8 mouse cellular contexts compared by ENCODE assay signal in genomic region chrX:101273410-101273809, GRCm38 (mm10). TPM values are rescaled to one million over a fixed set of nuclear protein-coding genes. Genes with fewer than 3 reads are reported as not detected.
DNase-seq lines count a peak whose midpoint lies in the region; ATAC-seq and TF ChIP-seq lines count a peak whose summit lies in the region.

No protein-coding gene starts in this region.

- no peak for TF ChIP-seq POLR2A in ES-Bruce4 (IDR thresholded peaks at IDR 0.05; ENCODE audit: insufficient read depth, low read length)

- H3K9me3 ChIP-seq in heart, embryonic 10.5 days = no peaks in the 10 kb centered on the region
- H3K9me3 ChIP-seq in ES-Bruce4 (replicated peaks; ENCODE audit: control insufficient read depth, insufficient read depth, low read length, poor library complexity, severe bottlenecking) = no peaks in the 10 kb centered on the region
- no peaks in the 10 kb centered on the region for H3K9me3 ChIP-seq in forebrain, postnatal 0 days (ENCODE audit: low read length)
- H3K9me3 ChIP-seq in midbrain, embryonic 12.5 days = no peaks in the 10 kb centered on the region

- no peak for ATAC-seq in forebrain, postnatal 0 days
- ATAC-seq in midbrain, embryonic 12.5 days (ENCODE audit: low FRiP score, low read depth) = peak; percentile 21

- peak overlapping the region; percentile 76 for H3K9ac ChIP-seq in ES-Bruce4 (ENCODE audit: low read depth, poor library complexity, severe bottlenecking)
- peak overlapping the region; percentile 61 for H3K9ac ChIP-seq in forebrain, postnatal 0 days
- no peak overlapping the region for H3K9ac ChIP-seq in midbrain, embryonic 12.5 days (replicated peaks)

- TF ChIP-seq EP300 in ES-Bruce4 (IDR thresholded peaks at IDR 0.05; ENCODE audit: insufficient read depth, low read depth, low read length) = no peak

- peaks cover 23% of the 10 kb centered on the region for H3K36me3 ChIP-seq in heart, embryonic 10.5 days
- H3K36me3 ChIP-seq in ES-Bruce4 (ENCODE audit: control insufficient read depth, insufficient read depth, low read length, poor library complexity, severe bottlenecking) = peaks cover 9% of the 10 kb centered on the region
- H3K36me3 ChIP-seq in forebrain, postnatal 0 days (ENCODE audit: insufficient read depth) = peaks cover 4% of the 10 kb centered on the region; the same call in 1 of the 2 replicates
- H3K36me3 ChIP-seq in midbrain, embryonic 12.5 days = peaks cover 18% of the 10 kb centered on the region; the same call in 1 of the 2 replicates

- 23% methylated on average over 6 of the region's 6 CpGs for WGBS in heart, embryonic 10.5 days
- 34% methylated on average over 6 of the region's 6 CpGs for WGBS in forebrain, postnatal 0 days
- 26% methylated on average over 6 of the region's 6 CpGs for WGBS in midbrain, embryonic 12.5 days

- H3K27me3 ChIP-seq in heart, embryonic 10.5 days (ENCODE audit: insufficient read depth, poor library complexity, severe bottlenecking) = peaks cover 17% of the 10 kb centered on the region; the same call in 1 of the 2 replicates
- H3K27me3 ChIP-seq in ES-Bruce4 (ENCODE audit: control insufficient read depth, insufficient read depth, low read length, poor library complexity, severe bottlenecking) = no peaks in the 10 kb centered on the region
- no peaks in the 10 kb centered on the region for H3K27me3 ChIP-seq in forebrain, postnatal 0 days (ENCODE audit: insufficient read depth, low read length)
- peaks cover 5% of the 10 kb centered on the region; the same call in 1 of the 2 replicates for H3K27me3 ChIP-seq in midbrain, embryonic 12.5 days

- peaks cover 7% of the 10 kb centered on the region; the same call in 1 of the 2 replicates for H3K4me1 ChIP-seq in heart, embryonic 10.5 days
- H3K4me1 ChIP-seq in ES-Bruce4 (ENCODE audit: control insufficient read depth, insufficient read depth, low read length) = no peaks in the 10 kb centered on the region
- no peaks in the 10 kb centered on the region for H3K4me1 ChIP-seq in forebrain, postnatal 0 days (ENCODE audit: insufficient read depth)
- H3K4me1 ChIP-seq in midbrain, embryonic 12.5 days = 0 out of 2 replicates have a peak, but pooled peaks cover 7% of the 10 kb centered on the region

- DNase-seq in heart, embryonic 10.5 days (ENCODE audit: low spot score) = no peak
- DNase-seq in heart, adult 18-20 months = no peak
- no peak for DNase-seq in forebrain, postnatal 0 days
- no peak for DNase-seq in frontal cortex, adult 2 months (ENCODE audit: extremely low spot score in 1 of 2, low spot score in 1 of 2)
- no peak for DNase-seq in right cerebral cortex, postnatal 25 days
- DNase-seq in lung, postnatal 4 days = no peak

- H3K27ac ChIP-seq in heart, embryonic 10.5 days = peak overlapping the region; percentile 84
- peak overlapping the region; percentile 76 for H3K27ac ChIP-seq in ES-Bruce4 (ENCODE audit: insufficient read depth, low read length)
- no peak overlapping the region for H3K27ac ChIP-seq in forebrain, postnatal 0 days (ENCODE audit: low read depth, low read length)
- 0 out of 2 replicates have a peak overlapping the region, but pooled peaks have one; percentile 49 for H3K27ac ChIP-seq in midbrain, embryonic 12.5 days (replicated peaks)

- peak overlapping the region; percentile 58 for H3K4me3 ChIP-seq in heart, embryonic 10.5 days
- peak overlapping the region; percentile 48 for H3K4me3 ChIP-seq in ES-Bruce4 (ENCODE audit: low read depth, low read length)
- peak overlapping the region; percentile 48 for H3K4me3 ChIP-seq in forebrain, postnatal 0 days (ENCODE audit: low read depth, low read length)
- peak overlapping the region; percentile 54 for H3K4me3 ChIP-seq in midbrain, embryonic 12.5 days

- no peak for TF ChIP-seq CTCF in ES-Bruce4 (IDR thresholded peaks at IDR 0.05; ENCODE audit: low read depth, low read length)
- TF ChIP-seq CTCF in forebrain, postnatal 0 days (IDR thresholded peaks at IDR 0.05; ENCODE audit: low read depth) = no peak

- peak overlapping the region; percentile 52 for H3K4me2 ChIP-seq in forebrain, postnatal 0 days (ENCODE audit: low read depth)
- peak overlapping the region; percentile 52 for H3K4me2 ChIP-seq in midbrain, embryonic 12.5 days (replicated peaks)

RNA-seq across cellular contexts. Expression of gene Med12, which starts 0.4 kb away (rescaled TPM):
- polyA plus RNA-seq in heart, embryonic 10.5 days (2016; fragmentation: Nextera tagmentation; extraction: Ambion mirVana) = 29.4 and 29.7 TPM in 2 replicates
- total RNA-seq in heart, adult 18-20 months (2021) = 10 to 100 TPM; 13.5 to 19.1 TPM
- 38.6 and 41.7 TPM in 2 replicates for polyA plus RNA-seq in ES-Bruce4 (2011; ENCODE audit: insufficient read depth, insufficient read length, low read depth, missing spikeins)
- 22.0 and 35.7 TPM in 2 replicates for total RNA-seq in forebrain, postnatal 0 days (2014; rRNA removed)
- polyA plus RNA-seq in forebrain, postnatal 0 days (2015; fragmentation: Nextera tagmentation; extraction: Ambion mirVana) = 7.3 and 14.4 TPM in 2 replicates
- polyA plus RNA-seq in midbrain, embryonic 12.5 days (2016; fragmentation: Nextera tagmentation; extraction: Ambion mirVana) = 40.0 and 40.4 TPM in 2 replicates
- polyA plus RNA-seq in frontal cortex, adult 2 months (2012; rRNA removed) = 38.8 and 48.1 TPM in 2 replicates

RNA-seq across cellular contexts. Expression of gene Gm20489, which starts 4.6 kb away (rescaled TPM):
- not detected in 2 replicates for polyA plus RNA-seq in heart, embryonic 10.5 days (2016; fragmentation: Nextera tagmentation; extraction: Ambion mirVana)
- not detected for total RNA-seq in heart, adult 18-20 months (2021)
- polyA plus RNA-seq in ES-Bruce4 (2011; ENCODE audit: insufficient read depth, insufficient read length, low read depth, missing spikeins) = not detected in 2 replicates
- not detected in 2 replicates for total RNA-seq in forebrain, postnatal 0 days (2014; rRNA removed)
- polyA plus RNA-seq in forebrain, postnatal 0 days (2015; fragmentation: Nextera tagmentation; extraction: Ambion mirVana) = not detected in 2 replicates
- not detected in 2 replicates for polyA plus RNA-seq in midbrain, embryonic 12.5 days (2016; fragmentation: Nextera tagmentation; extraction: Ambion mirVana)
- not detected in 2 replicates for polyA plus RNA-seq in frontal cortex, adult 2 months (2012; rRNA removed)

RNA-seq across cellular contexts. Expression of gene Il2rg, which starts 5.4 kb away (rescaled TPM):
- 12.5 and 13.2 TPM in 2 replicates for polyA plus RNA-seq in heart, embryonic 10.5 days (2016; fragmentation: Nextera tagmentation; extraction: Ambion mirVana)
- 10 to 100 TPM; 10.5 to 15.1 TPM for total RNA-seq in heart, adult 18-20 months (2021)
- polyA plus RNA-seq in ES-Bruce4 (2011; ENCODE audit: insufficient read depth, insufficient read length, low read depth, missing spikeins) = 0.40 and 0.84 TPM in 2 replicates
- total RNA-seq in forebrain, postnatal 0 days (2014; rRNA removed) = 1.2 and 2.6 TPM in 2 replicates
- 4.2 and 4.5 TPM in 2 replicates for polyA plus RNA-seq in forebrain, postnatal 0 days (2015; fragmentation: Nextera tagmentation; extraction: Ambion mirVana)
- 3.1 and 4.1 TPM in 2 replicates for polyA plus RNA-seq in midbrain, embryonic 12.5 days (2016; fragmentation: Nextera tagmentation; extraction: Ambion mirVana)
- polyA plus RNA-seq in frontal cortex, adult 2 months (2012; rRNA removed) = 3.8 and 4.3 TPM in 2 replicates

RNA-seq across cellular contexts. Expression of gene Gm614, which starts 9.6 kb away (rescaled TPM):
- not detected in 2 replicates for polyA plus RNA-seq in heart, embryonic 10.5 days (2016; fragmentation: Nextera tagmentation; extraction: Ambion mirVana)
- not detected for total RNA-seq in heart, adult 18-20 months (2021)
- not detected in 2 replicates for polyA plus RNA-seq in ES-Bruce4 (2011; ENCODE audit: insufficient read depth, insufficient read length, low read depth, missing spikeins)
- total RNA-seq in forebrain, postnatal 0 days (2014; rRNA removed) = 0.52 TPM in 1 of 2 replicates, not detected in the other
- not detected in 2 replicates for polyA plus RNA-seq in forebrain, postnatal 0 days (2015; fragmentation: Nextera tagmentation; extraction: Ambion mirVana)
- not detected in 2 replicates for polyA plus RNA-seq in midbrain, embryonic 12.5 days (2016; fragmentation: Nextera tagmentation; extraction: Ambion mirVana)
- polyA plus RNA-seq in frontal cortex, adult 2 months (2012; rRNA removed) = not detected in 2 replicates

RNA-seq across cellular contexts. Expression of gene Foxo4, which starts 19.1 kb away (rescaled TPM):
- 2.4 and 2.6 TPM in 2 replicates for polyA plus RNA-seq in heart, embryonic 10.5 days (2016; fragmentation: Nextera tagmentation; extraction: Ambion mirVana)
- 10 to 100 TPM; 59.9 to 64.4 TPM for total RNA-seq in heart, adult 18-20 months (2021)
- polyA plus RNA-seq in ES-Bruce4 (2011; ENCODE audit: insufficient read depth, insufficient read length, low read depth, missing spikeins) = 45.6 and 50.1 TPM in 2 replicates
- 6.8 and 8.7 TPM in 2 replicates for total RNA-seq in forebrain, postnatal 0 days (2014; rRNA removed)
- polyA plus RNA-seq in forebrain, postnatal 0 days (2015; fragmentation: Nextera tagmentation; extraction: Ambion mirVana) = 0.65 and 0.75 TPM in 2 replicates
- polyA plus RNA-seq in midbrain, embryonic 12.5 days (2016; fragmentation: Nextera tagmentation; extraction: Ambion mirVana) = 0.86 and 1.0 TPM in 2 replicates
- 11.5 and 12.2 TPM in 2 replicates for polyA plus RNA-seq in frontal cortex, adult 2 months (2012; rRNA removed)
